Mouse (Mus musculus) intestine, postnatal 0 days (tissue): ENCODE measurements around the gene Tbl1xr1. TPM values are rescaled to one million over a fixed set of nuclear protein-coding genes. Genes with fewer than 3 reads are reported as not detected.

Experiments used
- ATAC-seq: fragments of 200-750 bp; cut with Nextera tagmentation; 2 replicates; pipeline ENCODE4 v1.8.0; 2017; ENCODE audit warnings: mild to moderate bottlenecking, moderate TSS enrichment, moderate library complexity
- H3K27ac ChIP-seq: fragments of 300-500 bp; sonication (generic); 2 replicates; pipeline ENCODE4 v1.5.1; 2014; ENCODE audit warnings: mild to moderate bottlenecking, low read depth, low read length, moderate library complexity
- H3K27me3 ChIP-seq: fragments of 300-500 bp; sonication (generic); replicated peaks from 2 replicates; pipeline ENCODE4 v1.6.1; 2014; ENCODE audit warnings: low read length, mixed read lengths; ENCODE audit not compliant: control insufficient read depth, insufficient read depth
- H3K36me3 ChIP-seq: fragments of 300-500 bp; sonication (generic); 2 replicates; pipeline ENCODE4 v1.6.1; 2014; ENCODE audit warnings: mild to moderate bottlenecking, moderate library complexity; ENCODE audit not compliant: control insufficient read depth, insufficient read depth
- H3K4me1 ChIP-seq: fragments of 300-500 bp; sonication (generic); replicated peaks from 2 replicates; pipeline ENCODE4 v1.6.1; 2014; ENCODE audit warnings: antibody characterized with exemption, low read length, mixed read lengths; ENCODE audit not compliant: control insufficient read depth, insufficient read depth
- H3K4me2 ChIP-seq: fragments of 300-500 bp; sonication (generic); replicated peaks from 2 replicates; pipeline ENCODE4 v1.6.1; 2014; ENCODE audit warnings: low read depth, mild to moderate bottlenecking, moderate library complexity
- H3K4me3 ChIP-seq: fragments of 300-500 bp; sonication (generic); 2 replicates; pipeline ENCODE4 v1.5.1; 2014; ENCODE audit warnings: low read depth, low read length
- H3K9ac ChIP-seq: fragments of 300-500 bp; sonication (generic); 2 replicates; pipeline ENCODE4 v1.6.1; 2014; ENCODE audit warnings: mild to moderate bottlenecking, low read depth, low read length
- H3K9me3 ChIP-seq: fragments of 300-500 bp; sonication (generic); 2 replicates; pipeline ENCODE4 v1.6.1; 2016; ENCODE audit warnings: mixed run types; ENCODE audit not compliant: control insufficient read depth
- CTCF ChIP-seq: sonication (generic); IDR thresholded peaks from 2 replicates; pipeline ENCODE4 v1.5.1; 2016; ENCODE audit warnings: low read depth, mild to moderate bottlenecking, control low read depth, antibody characterized with exemption, moderate library complexity
- WGBS: fragments of 180-500 bp; shearing (Covaris S2); extraction: QIAGEN DNeasy Blood & Tissue Kit; methylation state at CpG from one replicate; pipeline ENCODE4 v1.1.7; 2014; 5-methylcytosine and 5-hydroxymethylcytosine counted together
- polyA plus RNA-seq: library from polyadenylated mRNA; unstranded; fragments of >200 nt; fragmentation: Nextera tagmentation; extraction: Ambion mirVana; gene quantifications from 2 replicates; pipeline ENCODE4 v1.2.1, GENCODE M21; 2015

Gene Tbl1xr1
- polyA plus RNA-seq, result 5.6 and 9.2 TPM in 2 replicates

DNA sequence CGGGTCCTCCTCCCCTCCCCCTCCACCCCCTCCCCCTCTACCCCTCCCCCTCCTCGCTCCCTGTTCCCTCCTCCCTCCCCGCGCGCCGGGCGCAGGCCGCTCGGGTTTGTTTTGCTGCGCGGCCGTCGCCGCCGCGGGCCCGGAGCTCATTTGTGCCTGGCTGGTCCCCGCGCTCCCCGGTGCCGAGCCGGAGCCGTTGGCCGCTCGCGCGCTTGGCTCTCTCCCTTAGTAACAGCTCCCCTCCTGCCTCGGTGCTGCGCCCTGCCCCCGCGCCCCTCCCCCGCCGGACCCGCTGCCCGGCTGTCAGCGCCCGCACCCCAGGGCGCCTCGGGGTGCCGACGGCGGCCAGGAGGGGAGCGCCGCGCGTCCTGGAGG is at the start of gene Tbl1xr1:
Gene Tbl1xr1 (plus strand): TSS at position 92 of the 375 bp plus-strand sequence.
- no peaks in the 10 kb centered on the region for H3K27me3 ChIP-seq
- no peaks in the 10 kb centered on the region; the same call in 1 of the 2 replicates for H3K36me3 ChIP-seq
- TF ChIP-seq CTCF, result no peak
- no peaks in the 10 kb centered on the region for H3K9me3 ChIP-seq
- ATAC-seq, result peak; percentile 88
- peak within 1 kb of the TSS; percentile 97 for H3K9ac ChIP-seq
- under 1% methylated on average over 36 of the region's 46 CpGs for WGBS
- H3K27ac ChIP-seq, result peak within 1 kb of the TSS; percentile 98
- peak within 1 kb of the TSS; percentile 99 for H3K4me3 ChIP-seq
- peak within 1 kb of the TSS; percentile 96 for H3K4me2 ChIP-seq
- no peaks in the 10 kb centered on the region for H3K4me1 ChIP-seq

DNA sequence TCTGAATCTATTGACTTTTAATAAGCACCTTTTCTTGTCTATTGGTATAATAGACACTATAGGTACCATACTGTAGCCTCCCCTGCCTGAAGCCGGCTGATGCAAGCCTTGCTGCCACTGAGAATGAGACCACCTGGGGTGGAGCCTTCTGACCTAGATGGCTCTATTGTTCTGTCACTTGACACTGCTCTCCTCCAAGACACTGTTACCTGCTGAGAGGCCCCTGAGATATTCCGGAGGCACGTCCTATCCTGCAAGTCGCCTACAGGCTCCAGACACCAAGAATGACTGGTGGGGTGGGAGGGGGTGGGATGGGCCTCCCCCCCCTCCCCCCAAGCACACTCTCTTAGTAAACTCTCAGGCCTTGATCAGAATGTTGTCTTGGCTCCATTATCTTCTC is 38.4 kb upstream of the Tbl1xr1 start:
- H3K36me3 ChIP-seq, result no peaks in the 10 kb centered on the region
- TF ChIP-seq CTCF, result no peak
- no peak overlapping the region for H3K9ac ChIP-seq
- no peak overlapping the region for H3K4me2 ChIP-seq
- ATAC-seq, result no peak
- no peaks in the 10 kb centered on the region for H3K27me3 ChIP-seq
- no peak overlapping the region for H3K27ac ChIP-seq
- no peak overlapping the region for H3K4me3 ChIP-seq
- 51% methylated on average over 4 of the region's 4 CpGs for WGBS
- no peaks in the 10 kb centered on the region for H3K9me3 ChIP-seq
- H3K4me1 ChIP-seq, result no peaks in the 10 kb centered on the region

DNA sequence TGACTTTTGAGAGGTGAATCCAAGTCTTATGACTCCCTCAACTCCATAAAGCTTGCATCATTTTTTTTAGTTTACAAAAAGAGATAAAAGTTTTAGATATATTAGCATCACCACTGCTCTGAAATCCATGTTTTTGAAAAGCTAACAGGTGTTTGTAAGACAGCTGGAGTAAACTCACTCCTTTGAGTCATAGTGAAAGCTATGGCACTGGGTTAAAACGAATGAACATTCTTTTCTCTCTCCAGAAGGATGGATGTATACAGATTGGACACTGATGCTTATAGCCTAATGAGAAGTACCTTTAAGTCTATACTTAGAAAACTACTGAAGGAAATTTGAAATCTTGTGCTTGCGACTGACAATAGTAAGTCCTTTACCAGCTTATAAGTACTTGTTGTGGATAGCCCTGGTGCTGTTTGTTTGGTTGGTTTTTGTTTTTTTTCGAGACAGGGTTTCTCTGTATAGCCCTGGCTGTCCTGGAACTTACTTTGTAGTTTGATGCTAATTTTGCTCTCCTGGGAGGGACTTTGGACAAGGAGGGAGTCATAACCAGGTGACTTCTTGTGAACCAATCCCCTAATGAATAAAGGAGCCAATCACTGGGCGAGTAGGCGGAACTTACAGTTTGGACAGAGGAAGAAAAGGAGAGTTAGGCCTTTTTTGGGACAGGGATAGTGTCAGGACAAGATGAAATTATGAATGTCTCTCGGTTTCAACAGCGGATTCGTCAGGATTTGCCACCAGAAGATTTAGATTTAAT is 37.2 kb upstream of the Tbl1xr1 start:
- ATAC-seq, result no peak
- whole genome bisulfite sequencing, result 90% methylated on average over 8 of the region's 8 CpGs
- no peaks in the 10 kb centered on the region for H3K9me3 ChIP-seq
- no peaks in the 10 kb centered on the region for H3K36me3 ChIP-seq
- no peak overlapping the region for H3K9ac ChIP-seq
- no peak for TF ChIP-seq CTCF
- H3K4me1 ChIP-seq, result no peaks in the 10 kb centered on the region
- H3K4me3 ChIP-seq, result no peak overlapping the region
- H3K4me2 ChIP-seq, result no peak overlapping the region
- no peaks in the 10 kb centered on the region for H3K27me3 ChIP-seq
- no peak overlapping the region for H3K27ac ChIP-seq

DNA sequence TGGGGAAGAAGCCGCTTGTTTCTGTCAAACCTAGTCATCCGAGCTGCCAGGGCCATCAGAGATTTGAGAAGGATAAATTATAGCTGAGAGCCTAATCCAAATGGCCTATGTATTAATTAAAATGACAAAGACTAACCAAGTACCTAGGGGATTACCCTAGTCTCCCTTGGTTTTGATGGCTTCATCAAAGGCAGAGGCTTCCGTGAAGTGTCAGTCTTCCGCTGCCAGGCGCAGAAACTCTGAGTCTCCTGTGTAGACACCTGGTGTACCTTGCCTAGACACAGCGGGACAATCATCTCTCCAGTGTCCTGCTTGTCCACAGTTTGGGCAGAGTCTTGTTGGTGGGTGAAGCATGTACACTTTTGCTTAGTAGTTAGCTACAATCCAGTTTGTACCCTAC is 35.8 kb upstream of the Tbl1xr1 start:
- TF ChIP-seq CTCF, result no peak
- 92% methylated on average over 6 of the region's 6 CpGs for WGBS

DNA sequence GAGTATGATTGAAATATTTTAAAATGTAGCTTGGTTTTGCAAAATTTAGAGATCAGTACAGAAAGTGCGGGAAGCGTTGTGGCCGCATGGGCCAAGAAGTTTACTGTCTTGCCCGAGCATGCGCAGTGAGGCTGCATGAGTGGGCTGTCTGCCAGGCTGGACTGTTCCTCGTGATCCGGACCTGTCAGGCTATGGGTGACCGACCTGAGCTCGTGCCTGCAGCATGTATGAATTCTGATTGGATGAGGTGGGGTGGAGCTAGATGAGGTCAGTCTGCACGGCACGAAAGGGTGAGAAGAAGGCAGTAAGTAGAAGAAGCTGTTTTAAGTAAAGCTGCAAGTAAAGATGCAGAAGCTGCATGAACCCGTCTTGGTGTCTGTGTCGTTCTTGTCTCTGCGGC is 29.2 kb upstream of the Tbl1xr1 start:
- no peak for TF ChIP-seq CTCF
- Histone ChIP-seq H3K36me3 (no peaks in the 10 kb centered on the region), H3K9me3 (no peaks in the 10 kb centered on the region), H3K4me1 (0 out of 2 replicates have a peak, but pooled peaks cover 3% of the 10 kb centered on the region), H3K4me2 (no peak overlapping the region), H3K27ac (no peak overlapping the region), H3K4me3 (no peak overlapping the region), H3K9ac (no peak overlapping the region), H3K27me3 (no peaks in the 10 kb centered on the region)
- ATAC-seq, result no peak
- 85% methylated on average over 14 of the region's 14 CpGs for WGBS

More for the DNA sequence above, 35.8 kb upstream of the Tbl1xr1 start:
- H3K36me3 ChIP-seq, result no peaks in the 10 kb centered on the region
- H3K9ac ChIP-seq, result no peak overlapping the region
- no peak overlapping the region for H3K4me2 ChIP-seq
- H3K4me1 ChIP-seq, result no peaks in the 10 kb centered on the region
- no peaks in the 10 kb centered on the region for H3K9me3 ChIP-seq
- H3K27ac ChIP-seq, result no peak overlapping the region
- H3K27me3 ChIP-seq, result no peaks in the 10 kb centered on the region
- ATAC-seq, result no peak
- H3K4me3 ChIP-seq, result no peak overlapping the region

DNA sequence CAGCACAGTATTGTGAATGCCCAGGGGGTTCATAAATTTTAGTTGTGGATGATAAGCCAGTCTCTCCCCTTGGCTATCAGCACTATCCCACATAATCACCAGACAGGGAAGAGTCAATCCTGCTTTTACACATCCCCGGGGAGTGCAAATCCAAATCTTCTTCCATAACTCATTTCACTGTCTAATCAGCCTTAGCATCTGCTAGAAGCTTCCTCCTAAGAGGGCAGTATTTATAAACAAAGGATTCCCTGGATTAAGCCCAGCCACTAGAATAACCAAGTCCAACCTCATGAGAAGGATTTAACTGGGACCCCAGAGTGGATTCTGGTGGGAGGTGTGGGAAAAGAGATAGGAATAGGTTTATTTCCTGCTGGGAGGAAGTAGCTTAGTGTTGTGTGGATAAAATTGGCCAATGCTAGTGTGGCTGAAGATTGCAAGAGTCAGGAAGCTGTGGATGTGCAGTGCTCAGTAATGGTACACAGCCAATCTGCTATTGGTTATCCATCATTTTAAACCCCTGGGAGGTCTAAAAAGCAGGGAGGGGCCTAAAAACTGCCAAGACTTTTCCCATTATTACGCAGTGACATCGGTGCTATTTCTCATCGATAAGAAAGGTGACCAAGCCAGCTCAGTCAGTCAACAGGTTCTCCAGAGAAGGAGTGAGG is 19.7 kb upstream of the Tbl1xr1 start:
- no peak for TF ChIP-seq CTCF
- no peak for ATAC-seq
- Histone ChIP-seq H3K9ac (no peak overlapping the region), H3K4me3 (no peak overlapping the region), H3K36me3 (no peaks in the 10 kb centered on the region), H3K27me3 (no peaks in the 10 kb centered on the region), H3K9me3 (peaks cover 3% of the 10 kb centered on the region; the same call in 1 of the 2 replicates), H3K27ac (no peak overlapping the region), H3K4me1 (no peaks in the 10 kb centered on the region), H3K4me2 (no peak overlapping the region)
- whole genome bisulfite sequencing, result 77% methylated on average over 4 of the region's 4 CpGs
